Mouse (Mus musculus) midbrain, embryonic 13.5 days (tissue): ENCODE measurements around the gene Kank4. TPM values are rescaled to one million over a fixed set of nuclear protein-coding genes. Genes with fewer than 3 reads are reported as not detected.
"Not testable (repeated sequence)": the region's sequence is repeated elsewhere in the genome, so short reads cannot be mapped to it uniquely, and the experiment has no call there.

Experiments used
- ATAC-seq: fragments of 200-750 bp; cut with Nextera tagmentation; 2 replicates; pipeline ENCODE4 v1.8.0; 2017; ENCODE audit warnings: mild to moderate bottlenecking, moderate TSS enrichment, moderate library complexity
- H3K27ac ChIP-seq: fragments of 300-500 bp; sonication (generic); 2 replicates; pipeline ENCODE4 v1.5.1; 2015; ENCODE audit warnings: inconsistent platforms, mild to moderate bottlenecking, moderate library complexity
- H3K27me3 ChIP-seq: fragments of 300-500 bp; sonication (generic); 2 replicates; pipeline ENCODE4 v1.6.1; 2015; ENCODE audit warnings: mild to moderate bottlenecking, inconsistent platforms
- H3K36me3 ChIP-seq: fragments of 300-500 bp; sonication (generic); 2 replicates; pipeline ENCODE4 v1.6.1; 2015; ENCODE audit warnings: mild to moderate bottlenecking, inconsistent platforms
- H3K4me1 ChIP-seq: fragments of 300-500 bp; sonication (generic); replicated peaks from 2 replicates; pipeline ENCODE4 v1.6.1; 2015; ENCODE audit warnings: inconsistent platforms
- H3K4me2 ChIP-seq: fragments of 300-500 bp; sonication (generic); replicated peaks from 2 replicates; pipeline ENCODE4 v1.6.1; 2015; ENCODE audit warnings: moderate library complexity, mild to moderate bottlenecking, inconsistent platforms
- H3K4me3 ChIP-seq: fragments of 300-500 bp; sonication (generic); replicated peaks from 2 replicates; pipeline ENCODE4 v1.5.1; 2015; ENCODE audit warnings: mild to moderate bottlenecking, inconsistent platforms
- H3K9ac ChIP-seq: fragments of 300-500 bp; sonication (generic); replicated peaks from 2 replicates; pipeline ENCODE4 v1.6.1; 2015; ENCODE audit warnings: mild to moderate bottlenecking, inconsistent platforms
- H3K9me3 ChIP-seq: fragments of 300-500 bp; sonication (generic); 2 replicates; pipeline ENCODE4 v1.6.1; 2016; ENCODE audit warnings: mild to moderate bottlenecking, inconsistent platforms
- WGBS: fragments of 180-500 bp; shearing (Covaris S2); methylation state at CpG from one replicate; pipeline ENCODE4 v1.1.7; 2015; 5-methylcytosine and 5-hydroxymethylcytosine counted together
- polyA plus RNA-seq: library from polyadenylated mRNA; unstranded; fragments of >200 nt; fragmentation: Nextera tagmentation; extraction: Ambion mirVana; gene quantifications from 2 replicates; pipeline ENCODE4 v1.2.1, GENCODE M21; 2015

Kank4 gene
- 0.19 TPM in 2 replicates for polyA plus RNA-seq

- under 1% methylated on average over 72 of the region's 72 CpGs for WGBS
- H3K36me3 ChIP-seq = no peaks in the 10 kb centered on the region
- peak within 1 kb of the TSS; percentile 99 for H3K4me2 ChIP-seq
- no peaks in the 10 kb centered on the region for H3K9me3 ChIP-seq
- H3K27me3 ChIP-seq = peaks cover 60% of the 10 kb centered on the region
- peak within 1 kb of the TSS; percentile 74 for H3K4me3 ChIP-seq
- peak; percentile 77 for ATAC-seq
- H3K4me1 ChIP-seq = peaks cover 15% of the 10 kb centered on the region
- no peak within 1 kb of the TSS for H3K27ac ChIP-seq
- peak within 1 kb of the TSS; percentile 81 for H3K9ac ChIP-seq
These were observed at the start of gene Kank4 for GRCm38 (mm10) chr4:98817184-98817911. TSS of gene Kank4 (minus strand) at chr4:98817537.

DNA sequence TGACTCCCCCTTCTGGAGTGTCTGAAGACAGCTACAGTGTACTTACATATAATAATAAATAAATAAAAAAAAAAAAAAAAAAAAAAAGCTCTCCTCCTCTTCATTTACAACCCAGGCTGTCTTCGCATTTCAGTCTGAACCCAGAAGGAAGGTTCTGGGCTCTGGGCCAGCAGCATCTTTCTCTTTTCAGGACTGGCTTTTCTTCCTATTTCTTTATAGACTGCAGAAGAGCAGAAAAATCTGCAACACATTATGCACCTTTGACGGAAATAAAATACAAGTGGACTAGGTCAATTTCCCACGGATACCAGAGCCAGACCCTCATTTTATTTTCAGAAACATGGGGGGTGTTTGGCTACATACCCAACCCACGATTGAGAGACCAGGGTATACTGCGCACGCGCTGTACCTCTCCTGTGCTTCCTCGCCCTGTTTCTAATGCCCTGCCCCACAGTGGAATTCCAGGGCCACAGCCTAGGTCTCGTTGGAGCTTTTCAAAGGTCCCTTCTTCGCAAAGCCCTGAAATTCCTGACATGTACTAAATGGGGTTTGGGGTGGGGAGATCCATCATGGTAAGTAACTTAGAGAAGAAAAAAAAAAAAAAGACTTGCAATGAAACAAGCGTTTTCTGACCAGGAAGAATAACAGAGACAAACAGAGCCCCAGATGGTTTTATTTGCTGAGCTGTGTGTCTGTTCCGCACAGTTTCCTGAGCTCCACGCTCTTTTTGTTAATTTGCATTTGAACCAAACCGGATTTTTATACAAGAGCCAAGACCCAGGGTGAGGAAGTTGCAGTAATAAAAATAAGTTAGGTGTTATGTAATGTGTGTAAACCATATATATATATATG lies 48.3 kb upstream of the Kank4 start:
- 84% methylated on average over 14 of the region's 14 CpGs for WGBS
- Histone ChIP-seq H3K9ac (no peak overlapping the region), H3K27ac (no peak overlapping the region), H3K4me3 (no peak overlapping the region), H3K9me3 (no peaks in the 10 kb centered on the region), H3K4me2 (no peak overlapping the region), H3K36me3 (no peaks in the 10 kb centered on the region), H3K27me3 (no peaks in the 10 kb centered on the region), H3K4me1 (no peaks in the 10 kb centered on the region)
- no peak for ATAC-seq

DNA sequence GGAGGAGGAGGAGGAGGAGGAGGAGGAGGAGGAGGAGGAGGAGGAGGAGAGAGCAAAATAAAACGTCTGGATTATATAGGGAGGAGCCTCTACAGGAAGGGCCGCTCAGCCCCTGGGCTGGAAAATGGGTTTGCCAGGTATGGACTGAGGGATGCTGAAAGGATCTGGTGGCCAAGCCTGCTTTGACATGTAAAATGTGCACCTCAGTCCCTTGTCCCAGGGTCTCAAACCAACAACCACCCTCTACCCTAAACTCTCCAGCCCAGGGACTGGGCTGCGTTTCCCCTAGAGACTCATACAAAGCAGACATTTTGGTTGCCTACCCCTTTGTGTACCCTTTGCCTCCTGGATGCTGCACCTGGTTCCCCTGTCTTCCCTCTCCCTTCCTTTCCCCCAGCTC lies 47.2 kb upstream of the Kank4 start:
- no peaks in the 10 kb centered on the region for H3K36me3 ChIP-seq
- no peak overlapping the region for H3K27ac ChIP-seq
- H3K9ac ChIP-seq = no peak overlapping the region
- ATAC-seq = no peak
- H3K27me3 ChIP-seq = no peaks in the 10 kb centered on the region
- WGBS = 90% methylated on average over 3 of the region's 3 CpGs
- no peak overlapping the region for H3K4me3 ChIP-seq
- H3K4me2 ChIP-seq = no peak overlapping the region
- H3K4me1 ChIP-seq = no peaks in the 10 kb centered on the region
- H3K9me3 ChIP-seq = no peaks in the 10 kb centered on the region

- Histone ChIP-seq H3K27ac (no peak overlapping the region), H3K4me1 (no peaks in the 10 kb centered on the region), H3K9me3 (no peaks in the 10 kb centered on the region), H3K4me2 (no peak overlapping the region), H3K36me3 (no peaks in the 10 kb centered on the region), H3K4me3 (no peak overlapping the region), H3K9ac (no peak overlapping the region), H3K27me3 (no peaks in the 10 kb centered on the region)
- ATAC-seq = no peak
- WGBS = 75% methylated on average over 1 of the region's 2 CpGs
These were observed 46.8 kb upstream of the Kank4 start for GRCm38 (mm10) chr4:98864094-98864493.

DNA sequence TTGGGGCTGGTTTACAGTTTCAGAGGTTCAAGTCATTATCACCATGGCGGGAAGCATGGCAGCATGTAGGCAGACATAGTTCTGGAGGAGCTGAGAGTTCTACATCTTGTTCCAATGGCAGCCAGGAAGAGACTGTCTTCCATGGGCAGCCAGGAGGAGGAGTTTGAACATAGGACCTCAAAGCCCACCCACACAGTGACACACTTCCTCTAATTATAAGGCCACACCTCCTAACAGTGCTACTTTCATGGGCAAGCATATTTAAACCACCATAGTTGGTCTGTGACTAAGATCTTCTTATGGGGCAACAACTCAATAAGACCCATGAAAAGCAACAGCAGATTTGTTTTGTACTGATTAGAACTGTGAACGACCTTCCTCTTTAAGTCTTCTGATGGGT lies 46.1 kb upstream of the Kank4 start:
- no peaks in the 10 kb centered on the region for H3K36me3 ChIP-seq
- no peaks in the 10 kb centered on the region for H3K9me3 ChIP-seq
- no peaks in the 10 kb centered on the region for H3K4me1 ChIP-seq
- H3K27me3 ChIP-seq = no peaks in the 10 kb centered on the region
- H3K9ac ChIP-seq = no peak overlapping the region
- H3K4me2 ChIP-seq = no peak overlapping the region
- 86% methylated on average over 2 of the region's 2 CpGs for WGBS
- H3K4me3 ChIP-seq = no peak overlapping the region
- ATAC-seq = no peak
- no peak overlapping the region for H3K27ac ChIP-seq

DNA sequence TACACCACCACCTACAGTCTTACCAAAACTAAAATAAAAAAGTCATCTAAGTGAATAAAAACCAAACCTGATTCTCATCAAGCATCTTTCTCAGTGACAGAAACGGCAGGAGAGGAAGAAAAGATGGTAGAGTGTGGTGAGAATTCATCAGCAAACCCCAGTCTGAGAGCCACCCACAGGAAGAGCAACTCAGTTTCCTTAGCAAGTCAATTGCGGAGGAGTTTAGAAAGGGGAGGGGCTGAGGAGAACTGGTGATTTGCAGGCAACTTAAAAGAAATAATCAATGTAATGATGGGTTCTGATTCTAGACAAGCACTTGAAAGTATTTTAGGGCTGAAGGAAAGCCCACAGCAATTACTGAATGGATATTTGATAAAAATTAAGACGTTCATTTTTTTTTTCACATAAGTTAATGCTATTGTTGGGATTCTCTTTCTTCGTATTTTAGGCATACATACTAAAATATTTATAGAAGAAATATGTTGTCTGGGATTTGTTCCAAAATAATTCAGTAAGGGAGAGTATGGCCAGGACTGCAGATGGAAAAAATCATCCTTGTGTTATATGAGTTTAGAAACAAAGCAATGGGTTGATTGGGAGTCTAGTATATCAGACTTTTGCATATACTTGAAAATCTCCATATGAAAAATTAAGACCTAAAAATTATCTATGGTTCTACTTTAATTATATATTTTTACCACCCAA lies 41.0 kb upstream of the Kank4 start:
- 83% methylated on average over 4 of the region's 4 CpGs for WGBS
- H3K9ac ChIP-seq = no peak overlapping the region
- ATAC-seq = no peak
- H3K4me2 ChIP-seq = no peak overlapping the region
- no peaks in the 10 kb centered on the region for H3K27me3 ChIP-seq
- H3K4me3 ChIP-seq = no peak overlapping the region
- no peaks in the 10 kb centered on the region for H3K36me3 ChIP-seq
- H3K27ac ChIP-seq = no peak overlapping the region
- no peaks in the 10 kb centered on the region for H3K9me3 ChIP-seq
- no peaks in the 10 kb centered on the region for H3K4me1 ChIP-seq

- no peaks in the 10 kb centered on the region for H3K4me1 ChIP-seq
- no peak overlapping the region for H3K27ac ChIP-seq
- no peaks in the 10 kb centered on the region for H3K36me3 ChIP-seq
- no peak overlapping the region for H3K4me2 ChIP-seq
- H3K4me3 ChIP-seq = no peak overlapping the region
- H3K9me3 ChIP-seq = no peaks in the 10 kb centered on the region
- H3K27me3 ChIP-seq = no peaks in the 10 kb centered on the region
- WGBS = 81% methylated on average over 11 of the region's 11 CpGs
- no peak for ATAC-seq
- no peak overlapping the region for H3K9ac ChIP-seq
These were observed 39.8 kb upstream of the Kank4 start for GRCm38 (mm10) chr4:98857037-98857648.

- ATAC-seq = no peak
- Histone ChIP-seq H3K9ac (no peak overlapping the region), H3K27me3 (no peaks in the 10 kb centered on the region), H3K4me2 (no peak overlapping the region), H3K27ac (no peak overlapping the region), H3K4me1 (no peaks in the 10 kb centered on the region), H3K36me3 (no peaks in the 10 kb centered on the region), H3K4me3 (no peak overlapping the region), H3K9me3 (no peaks in the 10 kb centered on the region)
- 90% methylated on average over 4 of the region's 4 CpGs for WGBS
These were observed 36.6 kb upstream of the Kank4 start for GRCm38 (mm10) chr4:98853926-98854325.

DNA sequence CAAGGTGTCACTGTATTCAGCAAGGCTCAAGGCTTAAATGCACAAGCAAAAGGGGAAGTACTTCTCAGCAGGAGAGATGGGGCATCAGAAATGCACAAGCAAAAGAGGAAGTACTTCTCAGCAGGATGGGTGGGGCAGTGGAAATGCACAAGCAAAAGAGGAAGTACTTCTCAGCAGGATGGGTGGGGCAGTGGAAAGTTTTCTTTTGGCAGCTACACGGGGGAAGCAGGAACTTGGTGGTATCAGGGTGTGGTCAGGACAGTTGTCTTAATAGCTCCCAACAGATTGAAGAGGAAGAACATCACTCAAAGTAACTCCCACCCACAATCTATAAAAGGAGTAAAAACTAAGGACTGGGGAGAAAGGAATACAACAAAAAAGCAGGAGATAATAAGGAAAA lies 33.1 kb upstream of the Kank4 start:
- not testable (repeated sequence) for H3K4me2 ChIP-seq, H3K9ac ChIP-seq, ATAC-seq, H3K27ac ChIP-seq, H3K36me3 ChIP-seq, H3K27me3 ChIP-seq, H3K4me1 ChIP-seq, H3K4me3 ChIP-seq, H3K9me3 ChIP-seq
- 79% methylated on average over 1 of the region's 1 CpGs for WGBS

DNA sequence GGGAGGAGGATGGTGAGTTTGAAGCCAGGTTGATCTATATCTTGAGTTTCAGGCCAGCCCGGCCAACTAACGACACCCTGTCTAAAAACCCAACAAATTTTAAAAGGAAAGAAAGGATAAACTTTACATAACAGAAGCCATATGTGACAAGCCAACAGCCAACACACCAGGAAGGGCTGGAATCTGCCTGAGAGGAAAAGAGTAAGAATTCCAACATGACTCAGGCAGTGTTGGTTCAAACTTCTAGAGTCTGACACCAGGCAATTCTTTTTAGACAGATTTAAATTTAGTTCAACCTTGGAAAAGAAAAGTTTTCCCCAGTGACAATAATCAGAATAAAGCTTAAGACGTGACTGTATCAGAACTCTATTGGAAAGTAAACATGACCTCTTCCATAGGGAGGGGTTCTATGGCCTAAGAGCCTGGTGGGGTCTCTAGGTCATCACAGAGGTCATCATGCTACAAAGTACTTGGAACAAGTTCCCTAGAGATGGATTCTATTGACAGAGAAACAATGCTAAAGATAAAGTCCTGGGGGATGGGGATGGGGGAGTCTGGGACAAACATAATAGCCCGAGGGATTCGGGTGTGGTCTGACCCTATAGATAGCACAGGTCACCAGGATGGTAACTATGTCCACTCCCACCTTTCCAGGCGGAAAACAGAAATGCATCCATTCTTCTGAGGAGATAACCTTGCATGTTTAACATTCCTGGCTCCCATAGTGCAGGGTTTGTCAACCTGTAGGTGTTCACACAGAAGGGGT lies 30.0 kb upstream of the Kank4 start:
- no peaks in the 10 kb centered on the region for H3K27me3 ChIP-seq
- H3K9me3 ChIP-seq = no peaks in the 10 kb centered on the region
- H3K4me1 ChIP-seq = no peaks in the 10 kb centered on the region
- H3K4me3 ChIP-seq = no peak overlapping the region
- no peak overlapping the region for H3K27ac ChIP-seq
- 75% methylated on average over 6 of the region's 6 CpGs for WGBS
- no peak overlapping the region for H3K4me2 ChIP-seq
- no peak for ATAC-seq
- H3K36me3 ChIP-seq = no peaks in the 10 kb centered on the region
- H3K9ac ChIP-seq = no peak overlapping the region

GRCm38 (mm10) chr4:98846396-98846795 lies 29.1 kb upstream of the Kank4 start:
- 57% methylated on average over 3 of the region's 3 CpGs for WGBS
- Histone ChIP-seq H3K9ac (no peak overlapping the region), H3K4me3 (no peak overlapping the region), H3K27ac (no peak overlapping the region), H3K4me1 (no peaks in the 10 kb centered on the region), H3K9me3 (no peaks in the 10 kb centered on the region), H3K27me3 (no peaks in the 10 kb centered on the region), H3K4me2 (no peak overlapping the region), H3K36me3 (no peaks in the 10 kb centered on the region)
- ATAC-seq = no peak
